Mouse (Mus musculus) thymus, postnatal 4 days (tissue): ENCODE data around the gene 4930430F08Rik.
"Not testable (repeated sequence)": the region's sequence is repeated elsewhere in the genome, so short reads cannot be mapped to it uniquely, and the experiment has no call there.

ENCODE experiments used
- DNase-seq: peaks from one replicate; pipeline ENCODE4 v3.0.0; 2021

4930430F08Rik gene

DNA sequence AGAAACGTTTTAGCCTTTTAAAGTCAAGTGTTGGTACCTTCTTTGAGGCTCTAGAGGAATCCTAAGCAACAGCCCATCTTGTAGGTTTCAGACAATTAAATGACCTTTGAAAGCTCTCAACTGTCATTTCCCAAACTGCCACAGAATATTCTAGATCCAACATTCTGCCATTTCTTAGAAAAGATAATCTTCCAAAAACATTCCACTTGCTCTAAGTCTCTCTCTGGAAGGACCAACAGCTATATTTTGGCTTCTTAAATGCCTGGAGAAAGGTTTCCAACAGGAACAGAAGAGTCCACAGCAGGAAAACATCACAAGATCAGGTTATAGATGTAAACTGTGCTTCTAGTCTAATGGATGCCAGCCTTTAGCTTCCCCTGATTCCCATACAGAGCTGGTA is at the start of gene 4930430F08Rik, which contains the start of gene 1700017N19Rik:
Gene 4930430F08Rik, minus strand, starts transcription at position 101 of the 400 bp plus-strand sequence.
Gene 1700017N19Rik, plus strand, starts transcription at position 162 of the 400 bp plus-strand sequence.
- no peak for DNase-seq

DNA sequence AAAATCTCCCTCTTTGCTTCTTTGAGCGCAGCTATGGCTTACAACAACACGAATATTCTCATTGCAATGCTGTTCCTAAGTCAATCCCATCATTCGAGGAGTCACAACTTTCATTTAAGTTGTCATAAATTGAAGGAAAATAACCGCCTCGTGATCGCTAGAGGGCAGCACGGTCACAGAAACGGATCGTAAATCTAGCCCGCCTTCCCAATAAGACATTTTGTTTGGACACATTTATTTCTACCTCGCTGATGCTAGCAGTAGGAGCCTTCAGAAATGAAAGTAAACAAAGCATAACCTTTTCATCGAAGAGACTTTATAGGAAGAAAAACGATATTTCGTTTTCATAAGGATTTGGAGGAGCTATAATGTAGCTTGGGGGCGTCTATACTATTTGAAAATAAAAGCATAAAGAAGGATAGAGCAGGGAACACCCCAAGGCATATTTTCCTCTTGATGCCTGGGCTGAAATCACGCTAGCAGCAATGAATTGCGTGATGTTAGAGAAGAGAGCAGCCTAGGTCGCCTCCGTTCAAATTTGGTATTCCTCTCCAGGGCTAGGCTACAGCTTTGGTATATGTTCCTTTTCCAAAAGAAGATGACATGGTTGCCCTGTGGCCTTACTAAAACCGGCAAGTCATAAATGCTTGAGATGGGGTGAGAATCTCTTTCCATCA is 39.7 kb upstream of the 4930430F08Rik start:
- peak; percentile 65 for DNase-seq

DNA sequence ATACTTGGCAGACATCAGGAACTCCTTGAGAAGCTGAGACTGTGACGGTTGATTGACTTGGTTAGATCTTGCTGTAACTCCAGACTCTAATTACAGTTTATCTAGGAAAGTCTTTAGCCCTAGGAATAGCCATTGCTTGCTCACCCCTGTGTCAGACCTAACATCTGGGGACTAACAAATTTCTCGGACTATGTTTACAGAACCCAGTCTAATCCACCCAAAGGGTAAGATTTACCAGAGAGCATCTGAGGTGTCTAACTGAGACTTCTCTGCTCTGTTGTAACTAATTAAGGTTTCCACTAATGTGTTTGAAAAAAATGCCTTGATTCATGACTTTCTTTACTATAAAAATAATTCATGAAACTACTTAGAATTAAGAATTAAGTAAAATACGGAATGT is 32.3 kb upstream of the 4930430F08Rik start:
- no peak for DNase-seq

DNA sequence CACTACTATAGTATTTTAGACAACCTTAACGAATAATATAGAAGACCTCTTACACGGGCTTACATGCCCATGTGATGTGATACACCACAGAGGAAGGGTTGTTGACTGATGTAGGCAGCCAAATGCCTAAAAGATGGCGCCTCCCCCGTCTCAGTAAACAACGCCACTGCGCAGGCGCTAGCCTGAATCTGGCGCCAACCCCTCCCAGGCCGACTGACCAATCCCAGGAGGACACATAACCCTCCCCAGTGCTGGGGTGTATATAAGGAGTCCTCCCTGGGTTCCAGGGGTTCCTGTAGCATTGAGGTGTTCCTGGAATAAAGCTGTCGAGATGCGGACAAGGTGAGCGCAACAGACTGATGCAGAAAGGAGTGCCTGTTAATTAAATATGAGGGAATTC is 29.8 kb upstream of the 4930430F08Rik start:
- no peak for DNase-seq

DNA sequence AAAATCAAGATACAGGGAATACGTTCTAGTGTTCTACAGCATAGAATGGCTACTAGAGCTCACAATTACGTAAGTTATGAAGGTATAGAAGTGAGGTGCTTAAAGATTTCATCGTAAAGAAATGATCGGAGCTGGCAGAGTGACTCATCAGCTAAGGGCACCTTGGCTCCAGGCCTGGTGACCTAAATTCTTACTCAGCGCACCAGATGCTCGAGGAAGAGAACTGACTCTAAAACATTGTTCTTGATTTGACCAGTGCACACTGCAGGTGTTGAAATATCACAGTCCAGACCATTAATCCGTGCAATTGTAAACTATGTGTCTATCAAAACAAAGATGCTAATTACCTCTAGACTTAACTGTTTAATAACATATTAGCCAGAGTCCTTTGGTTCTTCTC is 29.3 kb upstream of the 4930430F08Rik start:
- no peak for DNase-seq

DNA sequence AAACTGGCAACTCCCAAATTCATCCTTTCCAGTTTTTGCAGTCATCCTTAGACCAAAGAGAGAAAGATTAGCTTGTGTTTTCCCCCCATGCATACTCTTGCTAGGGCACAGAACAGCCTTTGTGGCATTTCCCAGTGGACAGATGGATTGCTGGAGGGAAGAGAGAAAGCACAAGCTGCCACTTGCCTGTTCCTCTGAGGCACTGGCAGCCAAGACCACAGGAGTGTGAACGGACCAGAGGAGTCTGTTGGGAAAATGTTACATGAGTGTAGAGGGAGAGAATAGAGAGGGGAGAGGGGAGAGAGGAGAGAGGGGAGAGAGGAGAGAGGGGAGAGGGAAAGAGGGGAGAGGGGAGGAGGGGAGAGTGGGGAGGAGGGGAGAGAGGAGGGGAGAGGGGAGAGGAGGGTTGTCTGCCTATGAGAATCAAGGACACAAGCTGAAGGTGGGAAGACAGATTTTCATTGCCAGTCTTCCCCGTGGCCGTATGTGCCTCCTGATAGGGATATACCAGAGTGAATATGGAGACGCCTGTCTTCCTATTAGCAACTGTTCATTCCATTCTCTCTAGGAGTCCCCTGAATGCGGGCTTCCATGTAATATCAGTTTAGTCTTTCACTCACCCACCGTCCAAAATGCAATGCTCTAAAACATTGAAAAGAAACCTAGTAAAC is 27.1 kb upstream of the 4930430F08Rik start:
- no peak for DNase-seq

DNA sequence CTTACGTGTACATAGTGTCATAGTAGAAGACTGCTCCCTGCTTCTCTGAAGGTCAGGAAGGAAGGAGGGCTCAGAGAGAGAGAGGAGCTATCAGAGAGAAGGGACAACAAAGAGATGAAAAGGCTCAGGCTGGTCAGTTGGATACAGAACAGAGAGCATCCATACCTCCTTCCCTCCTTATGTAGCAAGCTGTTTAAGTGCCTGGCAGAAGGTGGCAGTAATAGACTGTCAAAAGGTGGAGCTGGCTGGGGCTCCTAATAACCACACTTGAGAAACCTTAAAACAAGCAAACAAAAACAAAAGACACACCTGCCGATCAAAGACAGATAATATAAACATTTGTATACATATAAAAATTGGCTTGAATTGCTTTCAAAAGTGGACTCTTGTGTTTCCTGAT is 14.0 kb upstream of the 4930430F08Rik start:
- no peak for DNase-seq

DNA sequence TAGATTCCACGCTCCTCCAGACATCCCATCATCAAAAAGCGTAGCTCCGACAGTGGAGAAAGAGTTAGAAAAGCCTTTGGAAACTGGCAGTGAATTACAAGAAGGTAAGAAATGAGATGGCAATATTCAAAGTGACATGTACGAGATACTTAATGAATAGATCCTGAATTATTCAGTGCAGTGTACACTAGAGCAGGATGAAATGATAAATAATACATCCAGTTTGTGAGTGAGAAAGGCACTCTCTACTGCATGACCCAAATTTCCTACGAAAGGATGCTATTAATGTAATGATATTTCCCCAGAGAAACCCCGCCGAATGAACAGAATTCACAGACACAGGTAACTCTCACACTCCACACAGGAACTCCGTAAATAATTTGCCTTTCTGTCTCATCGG is 13.3 kb upstream of the 4930430F08Rik start:
- no peak for DNase-seq

DNA sequence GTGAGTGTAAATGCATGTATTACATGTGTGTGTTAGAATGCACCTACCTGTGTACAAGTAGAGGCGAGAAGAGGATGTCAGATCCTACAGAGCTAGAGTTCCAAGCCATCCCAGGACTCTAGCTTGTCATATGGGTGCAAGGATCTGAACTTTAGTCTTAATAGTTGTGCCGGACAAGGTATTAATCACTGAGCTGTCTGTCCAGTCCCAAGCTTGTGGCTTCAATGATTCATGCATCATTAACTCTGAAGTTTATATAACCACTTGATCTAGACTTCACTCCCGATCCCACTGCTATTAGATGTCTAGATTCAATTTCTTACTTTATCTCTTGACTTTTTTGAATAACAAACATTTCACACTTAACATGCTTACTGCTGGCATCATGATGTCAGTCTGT is 8.1 kb upstream of the 4930430F08Rik start:
- no peak for DNase-seq

DNA sequence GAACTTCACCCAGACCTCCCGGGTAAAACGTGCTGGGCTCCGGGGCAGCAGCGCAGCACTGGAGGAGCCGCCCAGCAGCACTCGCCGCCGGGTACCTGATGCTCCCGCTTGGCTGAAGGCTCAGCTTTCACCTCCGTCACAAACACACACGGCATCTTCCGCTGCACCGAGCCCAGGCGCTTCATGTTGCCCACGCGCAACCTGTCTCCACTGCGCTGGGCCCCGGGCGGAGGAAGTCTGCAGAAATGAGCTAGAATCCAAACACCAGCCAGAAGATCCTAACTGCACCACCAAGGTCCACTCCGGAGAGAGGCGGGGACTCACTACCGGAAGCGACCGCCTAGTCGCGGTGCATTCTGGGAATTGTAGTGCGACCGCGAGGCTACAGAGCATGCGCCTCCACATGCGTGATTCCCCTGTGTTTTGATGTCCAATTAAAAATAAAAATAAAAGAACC is 1.3 kb downstream of the 4930430F08Rik start:
- DNase-seq: peak; percentile 92

DNA sequence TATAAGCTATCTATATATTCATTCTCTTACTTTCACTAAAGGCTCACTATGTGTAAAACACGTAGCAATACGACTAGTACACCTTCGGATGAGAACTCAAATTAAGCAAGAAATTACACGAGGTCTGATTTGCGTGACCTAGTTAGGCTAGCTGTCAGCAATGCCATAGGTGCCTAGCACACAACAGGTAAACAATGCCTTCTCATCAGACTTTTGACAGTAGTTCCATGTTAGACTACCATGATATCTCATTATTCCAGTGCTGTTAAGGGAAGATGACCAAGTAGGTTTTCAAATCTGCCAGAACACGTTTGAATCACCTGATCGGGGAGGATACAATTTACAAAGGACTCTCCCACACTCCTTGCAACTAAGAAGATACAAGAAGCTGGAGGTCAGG is 1.7 kb downstream of the 4930430F08Rik start:
- no peak for DNase-seq

DNA sequence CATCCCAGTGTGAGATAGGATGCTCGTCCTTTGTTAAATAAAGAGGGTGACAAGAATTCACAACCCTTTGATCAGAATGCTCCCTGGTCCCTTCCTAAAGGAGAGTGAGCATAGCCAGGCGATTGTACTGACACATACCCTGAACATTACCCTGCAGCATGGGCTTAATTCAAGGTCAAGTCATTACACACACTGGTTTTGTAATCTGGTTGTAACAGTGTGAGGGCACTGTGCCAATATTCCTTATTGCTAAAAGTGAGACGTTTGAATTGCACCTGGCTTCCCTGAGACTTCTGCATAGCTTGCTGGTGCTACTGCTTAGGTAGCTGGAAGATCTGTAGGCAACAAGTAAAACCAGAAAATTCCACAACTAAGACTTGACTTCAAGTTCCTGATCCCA is 6.0 kb downstream of the 4930430F08Rik start:
- no peak for DNase-seq

DNA sequence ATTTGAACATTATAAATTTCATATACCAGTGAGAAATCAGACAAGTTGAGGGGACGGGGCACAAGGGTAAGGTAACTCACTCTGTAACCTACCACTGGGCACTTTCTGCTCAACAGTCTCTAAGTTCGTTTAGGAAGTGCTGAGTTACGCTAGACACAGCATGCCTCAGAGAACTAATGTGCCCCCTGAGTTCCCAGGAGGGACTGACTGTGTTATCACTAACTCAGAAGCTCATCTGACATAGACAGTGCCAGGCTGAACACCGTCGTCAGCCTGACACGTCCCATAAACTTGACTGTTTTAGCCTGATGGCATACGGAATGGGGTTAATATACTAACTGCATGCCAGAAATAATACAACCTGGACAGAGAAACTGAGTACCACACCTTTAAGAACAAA is 14.9 kb downstream of the 4930430F08Rik start:
- DNase-seq: no peak

DNA sequence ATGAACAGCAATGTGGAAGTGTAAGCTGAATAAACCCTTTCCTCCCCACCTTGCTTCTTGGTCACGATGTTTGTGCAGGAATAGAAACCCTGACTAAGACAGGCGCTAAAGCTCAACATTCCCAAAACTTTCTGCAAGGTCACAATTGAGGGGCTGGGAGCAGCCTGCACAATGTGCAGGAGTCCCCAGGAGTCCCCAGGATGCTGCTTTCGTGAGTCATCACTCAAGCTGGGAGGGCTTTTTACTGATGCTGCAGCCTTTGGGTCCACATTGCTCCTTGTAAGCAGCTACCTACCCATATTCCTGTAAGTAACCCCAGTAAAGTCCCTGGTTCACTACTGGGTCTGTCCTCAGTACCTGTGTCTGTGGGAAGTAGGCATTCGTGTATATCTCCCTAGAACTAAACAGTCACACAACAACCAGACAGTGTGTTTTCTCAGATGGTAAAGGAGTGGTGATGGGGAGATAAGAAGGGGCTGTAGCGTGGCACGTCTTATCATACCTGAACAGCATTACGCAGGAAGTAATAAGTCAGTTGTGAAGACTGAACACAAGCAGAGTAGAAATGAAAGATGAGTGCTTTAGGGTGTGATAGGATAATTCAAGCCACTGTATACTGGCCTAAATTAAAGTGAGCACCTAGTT is 15.6 kb downstream of the 4930430F08Rik start:
- no peak for DNase-seq

DNA sequence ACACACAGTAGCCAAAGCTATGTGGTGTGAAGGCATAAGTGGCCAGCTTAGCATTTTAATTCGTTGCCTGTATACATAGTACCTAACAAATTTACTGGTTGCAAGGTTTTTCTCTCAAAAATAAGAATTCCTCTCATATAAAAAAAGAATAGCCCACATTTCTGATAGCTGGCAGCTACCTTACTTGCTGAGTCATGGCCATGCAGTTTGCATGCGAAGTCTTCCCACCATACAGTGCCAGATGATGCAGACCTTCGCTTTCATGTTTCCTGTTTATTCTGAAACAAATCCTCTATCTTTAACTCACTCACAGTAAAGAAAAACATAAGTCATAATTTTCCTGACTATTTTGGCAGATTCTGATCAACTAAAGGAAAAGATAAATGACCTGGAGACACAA is 18.5 kb downstream of the 4930430F08Rik start:
- DNase-seq: no peak

DNA sequence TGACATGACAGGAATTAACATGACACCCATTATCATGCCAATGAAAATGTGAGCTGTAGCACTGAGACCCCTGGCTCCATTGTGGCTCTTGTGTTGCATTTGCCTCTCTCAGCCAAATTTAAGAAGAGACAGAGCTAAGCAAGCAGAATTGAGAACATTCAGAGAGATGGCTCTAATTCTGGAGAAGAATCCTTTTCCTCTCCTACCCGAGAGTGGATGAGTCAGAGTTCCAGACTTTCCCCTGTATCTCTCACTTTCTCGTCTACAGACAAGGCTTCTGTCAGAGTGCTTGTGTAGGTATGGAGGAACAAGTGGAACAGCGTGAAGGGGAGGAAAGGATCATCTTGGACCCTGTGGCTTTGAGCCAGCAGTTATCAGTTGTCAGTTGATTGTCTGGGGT is 26.1 kb downstream of the 4930430F08Rik start:
- no peak for DNase-seq

DNA sequence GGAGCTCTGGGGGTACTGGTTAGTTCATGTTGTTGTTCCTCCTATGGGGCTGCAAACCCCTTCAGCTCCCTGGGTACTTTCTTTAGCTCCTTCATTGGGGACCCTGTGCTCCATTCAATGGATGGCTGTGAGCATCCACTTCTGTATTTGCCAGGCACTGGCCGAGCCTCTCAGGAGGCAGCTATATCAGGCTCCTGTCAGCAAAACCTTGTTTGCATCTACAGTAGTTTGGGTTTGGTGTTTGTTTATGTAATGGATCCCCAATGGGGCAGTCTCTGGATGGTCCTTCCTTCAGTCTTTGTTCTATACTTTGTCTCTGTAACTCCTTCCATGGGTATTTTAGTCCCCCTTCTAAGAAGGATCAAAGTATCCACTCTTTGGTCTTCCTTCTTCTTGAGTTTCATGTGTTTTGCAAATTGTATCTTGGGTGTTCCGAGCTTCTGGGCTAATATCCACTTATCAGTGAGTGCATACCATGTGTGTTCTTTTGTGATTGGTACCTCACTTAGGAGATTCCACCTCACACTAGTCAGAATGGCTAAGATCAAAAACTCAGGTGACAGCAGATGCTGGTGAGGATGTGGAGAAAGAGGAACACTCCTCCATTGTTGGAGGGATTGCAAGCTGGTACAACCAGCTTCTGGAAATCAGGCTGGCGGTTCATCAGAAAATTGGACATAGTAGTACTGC is 29.9 kb downstream of the 4930430F08Rik start:
- DNase-seq: not testable (repeated sequence)

DNA sequence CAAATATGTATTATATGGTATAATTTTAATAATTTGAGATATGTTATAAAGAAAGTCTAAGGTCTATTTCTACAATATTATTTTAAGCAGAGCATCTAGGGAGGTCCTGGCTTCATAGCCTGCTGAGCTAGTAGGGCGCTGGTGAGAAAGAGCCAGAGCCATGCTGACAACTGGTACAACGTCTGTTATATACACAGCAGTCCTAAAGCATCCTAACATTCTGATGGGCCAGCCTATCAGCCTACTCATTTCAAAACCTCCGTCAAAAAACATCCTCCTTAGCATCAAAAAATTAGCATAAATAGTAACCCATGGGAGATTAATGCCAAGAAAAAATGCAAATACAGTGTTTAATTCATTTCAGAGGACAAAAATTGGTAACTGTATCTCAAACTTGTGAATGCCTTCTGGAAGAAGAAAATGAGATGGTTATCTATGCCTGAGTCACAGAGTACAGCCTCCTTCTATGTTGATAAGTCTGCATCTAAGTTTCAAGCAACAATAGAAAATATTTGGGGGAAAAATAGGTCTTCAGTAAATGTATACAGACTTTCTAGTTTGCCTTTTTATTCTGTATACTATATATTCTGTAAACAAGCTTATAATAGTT is 33.6 kb downstream of the 4930430F08Rik start:
- DNase-seq: no peak

DNA sequence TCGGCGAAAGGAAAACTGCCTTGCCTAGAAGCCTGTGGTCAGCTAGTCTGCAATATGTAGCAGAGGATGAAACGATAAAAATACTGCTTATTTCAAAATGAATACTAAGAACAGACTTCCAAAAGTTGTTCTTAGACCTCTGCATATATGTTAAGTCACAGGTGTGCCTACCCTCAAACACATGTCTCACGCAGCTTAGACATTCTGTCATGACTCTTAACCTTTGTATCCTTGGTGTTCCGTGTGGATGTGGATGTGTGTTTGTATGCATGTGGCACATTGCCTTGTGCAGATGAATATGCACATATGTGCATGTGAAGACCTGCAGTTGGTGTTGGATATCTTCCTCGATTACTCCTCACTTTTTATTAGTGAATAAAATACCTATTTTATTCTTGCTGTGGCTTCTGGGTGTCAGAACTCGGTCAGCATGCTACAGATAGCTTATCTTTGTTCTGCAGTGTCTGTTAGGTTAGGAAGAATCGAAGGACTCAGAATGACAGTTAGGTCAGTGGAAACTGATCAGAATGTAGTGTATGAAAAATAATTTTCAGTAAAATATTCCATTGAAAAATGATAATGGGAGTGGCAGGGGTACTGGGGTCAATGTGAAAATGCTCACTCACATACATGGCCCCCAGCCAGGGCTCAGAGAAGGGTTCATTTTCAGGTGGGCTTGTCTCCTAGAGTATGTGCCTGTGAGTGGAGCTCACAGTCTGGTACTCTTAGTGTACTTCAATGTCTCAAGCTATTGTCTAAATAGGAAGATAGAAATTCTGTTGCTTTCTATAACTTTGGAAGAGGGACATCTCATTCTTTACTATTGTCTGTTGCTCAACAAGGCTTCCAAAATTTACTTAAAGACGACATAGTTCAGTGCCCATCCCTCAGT is 65.5 kb downstream of the 4930430F08Rik start:
- DNase-seq: no peak

DNA sequence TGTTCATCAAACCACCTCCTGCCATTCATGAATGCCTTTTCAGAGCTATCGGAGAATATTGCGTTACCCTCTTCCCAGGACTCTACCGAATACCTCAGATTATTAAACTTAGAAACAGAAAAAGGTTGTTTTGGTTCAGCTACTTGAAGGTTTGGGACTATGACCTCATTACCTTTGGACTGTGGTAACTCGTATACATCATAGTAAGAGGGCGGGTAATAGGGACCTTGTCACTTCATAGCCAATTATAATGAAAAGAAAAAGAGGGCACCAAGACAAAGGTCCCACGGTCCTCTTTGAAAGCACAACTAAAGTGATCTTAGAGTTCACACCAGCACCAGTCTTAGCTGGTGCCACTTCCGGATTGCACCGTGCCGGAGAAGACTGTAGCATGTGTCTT is 67.9 kb downstream of the 4930430F08Rik start:
- no peak for DNase-seq
